Mouse (Mus musculus): ENCODE measurements at regions not wholly inside any gene's neighbourhood (a gene's known extent, or its start where the extent isn't known, plus 50 kb on each side); places are given as distances from the start of the nearest gene placed in this dataset.
"Not testable (repeated sequence)": the region's sequence is repeated elsewhere in the genome, so short reads cannot be mapped to it uniquely, and the experiment has no call there.

DNA sequence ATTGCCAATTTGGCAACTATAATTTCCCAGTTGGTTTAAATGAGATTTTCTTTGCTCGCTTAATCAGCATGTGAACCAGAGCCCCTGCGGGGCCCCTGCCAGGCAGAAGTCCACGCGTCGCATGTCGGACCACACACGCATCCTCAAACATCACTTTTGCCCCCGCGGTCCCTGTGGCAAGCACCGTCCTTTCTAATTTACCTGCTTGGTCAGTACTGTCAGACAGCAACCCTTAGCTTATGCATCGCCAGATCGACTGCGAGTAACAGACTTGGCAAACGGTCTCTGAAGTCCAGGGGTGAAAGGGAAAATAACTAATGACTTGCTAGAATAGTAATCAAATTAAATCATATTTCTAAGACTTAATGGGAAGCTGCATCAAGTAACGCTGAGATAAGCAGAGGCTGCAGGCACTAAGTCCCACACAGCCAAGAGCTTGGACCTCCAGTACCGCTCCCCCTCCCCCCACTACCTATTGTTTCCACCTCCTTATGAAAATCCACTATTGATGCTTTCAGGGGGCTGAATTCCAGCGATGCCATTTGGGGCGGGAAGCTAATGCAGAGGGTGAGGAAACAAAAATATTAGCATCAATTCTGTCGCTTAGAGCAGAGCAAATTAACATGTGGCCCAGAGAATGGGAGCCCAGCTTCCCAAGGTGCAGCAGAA, 142.0 kb upstream of the Cntnap4 start:
- DNase-seq (ENCODE audit: low spot score in 2 of 2) = no peak

GRCm38 (mm10) chr8:112411968-112412367, 157.9 kb upstream of the Cntnap4 start:
- no peak for DNase-seq (ENCODE audit: low spot score in 2 of 2)

DNA sequence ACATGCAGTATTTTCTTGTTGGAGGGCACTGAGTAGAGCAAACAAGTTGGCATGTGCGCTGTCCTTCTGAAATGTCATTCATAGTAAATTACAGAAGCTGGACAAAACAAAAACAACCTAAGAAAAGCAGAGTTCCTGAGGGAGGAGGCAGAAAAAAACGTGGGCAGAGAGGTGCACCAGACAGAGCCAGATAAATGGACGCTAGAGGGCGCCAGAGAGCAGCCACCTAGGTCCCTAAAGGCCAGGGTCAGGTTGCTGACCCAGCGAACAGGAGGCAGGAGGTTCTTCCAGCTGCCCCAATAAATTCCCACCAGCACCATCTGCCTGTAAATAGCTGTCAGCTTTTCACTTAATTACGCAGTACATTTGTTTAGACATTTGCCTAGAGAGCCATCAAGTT, 158.6 kb upstream of the Cntnap4 start:
- DNase-seq (ENCODE audit: low spot score in 2 of 2) = no peak

DNA sequence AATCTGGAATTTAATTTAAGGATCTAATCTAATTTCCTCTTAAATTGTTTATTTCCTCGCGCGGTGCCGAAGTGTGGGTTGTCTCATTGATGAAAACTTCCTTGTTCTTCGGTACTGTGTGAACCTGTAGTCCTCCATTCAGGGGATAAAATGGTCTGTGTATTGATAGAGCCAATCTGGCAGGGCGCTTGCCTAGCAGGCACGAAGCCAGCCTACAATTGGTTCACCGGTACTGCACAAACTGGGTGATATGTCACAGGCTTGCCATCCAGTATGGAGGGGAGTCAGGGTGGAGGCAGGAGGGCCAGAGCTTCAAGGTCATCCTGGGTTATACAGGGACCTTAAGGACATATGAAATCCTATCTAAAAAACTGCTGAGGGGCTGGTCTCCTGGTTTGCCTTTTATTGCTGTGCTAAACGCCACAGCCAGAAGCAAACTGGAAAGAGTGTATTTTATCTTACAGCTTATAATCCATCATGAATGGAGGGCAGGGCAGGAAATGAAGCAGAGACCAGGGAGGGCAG, 161.6 kb upstream of the Cntnap4 start:
- DNase-seq (ENCODE audit: low spot score in 2 of 2) = no peak

GRCm38 (mm10) chr8:112404087-112404486, 165.8 kb upstream of the Cntnap4 start:
- DNase-seq (ENCODE audit: low spot score in 2 of 2) = no peak

- no peak for DNase-seq (ENCODE audit: low spot score in 2 of 2)
Observed at GRCm38 (mm10) chr8:112397438-112397837, 172.4 kb upstream of the Cntnap4 start.

DNA sequence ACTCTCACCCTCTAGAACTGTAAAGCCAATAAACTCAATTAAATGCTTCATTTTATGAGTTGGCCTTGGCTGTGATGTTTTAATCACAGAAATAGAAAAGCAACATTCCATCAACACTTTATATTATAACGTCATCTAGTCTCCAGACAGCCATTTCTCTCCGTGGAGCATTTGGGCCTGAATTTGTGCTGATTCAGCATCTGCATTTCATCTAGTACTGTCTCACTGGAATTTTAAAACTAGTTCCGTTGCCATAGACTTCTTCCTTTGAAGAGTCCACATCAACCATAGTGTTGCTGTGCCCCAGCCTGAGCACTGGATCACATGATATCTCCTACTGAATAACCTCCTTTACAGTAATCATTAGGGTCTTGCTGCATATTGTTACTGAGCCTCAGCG, 179.7 kb upstream of the Cntnap4 start:
- no peak for DNase-seq (ENCODE audit: low spot score in 2 of 2)

DNA sequence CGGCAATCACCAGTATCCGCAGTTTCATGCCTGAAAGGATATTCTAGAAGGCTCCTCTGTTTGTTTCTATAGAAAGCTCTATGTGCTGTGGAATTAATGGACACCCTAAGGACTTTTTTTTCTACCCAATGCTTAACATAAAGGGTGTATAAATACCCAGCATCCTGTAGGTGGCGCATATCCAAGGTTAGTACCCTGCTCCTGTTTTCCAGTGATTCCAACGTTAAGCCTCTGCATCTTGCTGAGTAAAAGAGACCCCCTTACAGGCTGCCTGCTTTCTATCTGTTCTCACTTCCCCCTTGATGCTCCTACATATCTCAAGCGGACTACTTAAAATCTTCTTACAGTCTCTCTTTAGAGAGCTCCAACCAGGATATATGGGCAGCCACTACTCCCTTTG, 221.5 kb upstream of the Cntnap4 start:
- DNase-seq (ENCODE audit: low spot score in 2 of 2) = no peak

DNA sequence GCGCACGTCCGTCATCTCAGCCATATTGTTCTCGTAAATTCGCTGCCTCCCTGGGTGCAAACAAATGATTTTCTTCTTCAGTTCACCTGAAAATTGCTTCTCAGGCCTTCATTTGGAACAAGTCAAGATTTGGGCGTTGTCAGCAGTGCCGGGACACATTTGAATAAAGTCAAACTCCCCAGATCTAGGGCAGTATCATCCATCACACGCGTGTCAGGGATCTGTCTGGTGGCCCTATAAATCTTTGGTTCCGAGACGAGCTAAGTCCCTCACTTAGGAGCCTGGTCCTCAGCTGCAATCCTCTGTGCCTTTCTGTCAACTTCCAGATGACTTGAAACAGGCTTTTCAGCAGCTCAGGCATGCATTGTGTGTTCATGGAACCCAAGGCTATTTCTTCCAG, 236.7 kb upstream of the Cntnap4 start:
- DNase-seq (ENCODE audit: low spot score in 2 of 2) = no peak

GRCm38 (mm10) chr8:112332021-112332420, 237.8 kb upstream of the Cntnap4 start:
- no peak for DNase-seq (ENCODE audit: low spot score in 2 of 2)

DNA sequence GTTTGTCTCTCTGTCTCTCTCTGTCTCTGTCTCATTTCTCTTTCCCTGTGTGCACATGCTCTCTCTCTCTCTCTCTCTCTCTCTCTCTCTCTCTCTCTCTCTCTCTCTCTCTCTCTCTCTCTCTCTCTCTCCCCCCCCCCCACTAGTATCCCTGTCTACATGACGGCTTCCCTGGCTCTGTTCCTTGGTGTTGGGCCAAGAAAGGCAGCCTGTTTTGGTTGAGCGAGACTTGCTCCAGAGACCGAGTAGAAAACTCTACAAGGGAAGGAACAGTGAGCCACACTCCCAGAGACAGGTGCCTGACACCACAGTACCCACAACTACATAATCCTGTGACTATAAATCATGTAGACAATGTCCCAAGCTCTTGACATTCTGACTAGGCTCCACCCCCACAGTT, 260.0 kb upstream of the Cntnap4 start:
- no peak for DNase-seq (ENCODE audit: low spot score in 2 of 2)

GRCm38 (mm10) chr8:112308354-112308753, 261.5 kb upstream of the Cntnap4 start:
- no peak for DNase-seq (ENCODE audit: low spot score in 2 of 2)

GRCm38 (mm10) chr8:112297021-112297420, 272.8 kb upstream of the Cntnap4 start:
- DNase-seq (ENCODE audit: low spot score in 2 of 2) = no peak

GRCm38 (mm10) chr8:112283316-112283715, 268.5 kb upstream of the Gm6793 start:
- DNase-seq (ENCODE audit: low spot score in 2 of 2) = no peak

DNA sequence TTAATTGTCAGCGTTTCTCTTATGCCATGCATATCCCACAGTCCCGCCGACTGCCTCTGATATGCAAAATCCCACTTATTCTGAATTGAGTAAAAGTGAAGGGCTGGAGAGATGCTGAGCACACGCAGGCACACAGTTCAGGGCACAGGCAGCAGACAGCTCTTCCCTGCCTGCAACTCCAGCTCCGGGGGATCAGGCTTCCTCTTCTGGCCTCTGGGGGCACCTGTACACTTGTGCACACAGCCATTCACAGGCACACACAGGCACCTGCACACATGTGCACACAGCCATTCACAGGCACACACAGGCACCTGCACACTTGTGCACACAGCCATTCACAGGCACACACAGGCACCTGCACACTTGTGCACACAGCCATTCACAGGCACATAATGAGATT, 254.8 kb upstream of the Gm6793 start:
- no peak for DNase-seq (ENCODE audit: low spot score in 2 of 2)

DNA sequence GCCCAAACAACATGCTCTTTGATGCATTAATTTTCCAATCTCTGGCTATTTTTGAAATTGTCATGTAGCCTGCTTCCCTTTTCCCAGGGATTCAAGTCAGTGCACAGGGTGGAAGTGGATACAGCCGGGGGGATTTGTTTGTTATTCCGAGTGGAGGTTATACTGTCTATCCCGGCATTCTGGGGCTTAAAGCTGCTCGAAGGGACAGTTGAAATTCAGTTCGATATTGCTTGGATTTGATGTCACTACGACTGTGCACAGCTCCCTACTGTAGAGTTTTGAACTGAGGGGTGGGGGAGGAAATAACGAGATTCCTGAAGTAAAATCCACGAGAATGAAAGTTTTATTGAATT, 254.4 kb upstream of the Gm6793 start:
- no peak for DNase-seq (ENCODE audit: low spot score in 2 of 2)

DNA sequence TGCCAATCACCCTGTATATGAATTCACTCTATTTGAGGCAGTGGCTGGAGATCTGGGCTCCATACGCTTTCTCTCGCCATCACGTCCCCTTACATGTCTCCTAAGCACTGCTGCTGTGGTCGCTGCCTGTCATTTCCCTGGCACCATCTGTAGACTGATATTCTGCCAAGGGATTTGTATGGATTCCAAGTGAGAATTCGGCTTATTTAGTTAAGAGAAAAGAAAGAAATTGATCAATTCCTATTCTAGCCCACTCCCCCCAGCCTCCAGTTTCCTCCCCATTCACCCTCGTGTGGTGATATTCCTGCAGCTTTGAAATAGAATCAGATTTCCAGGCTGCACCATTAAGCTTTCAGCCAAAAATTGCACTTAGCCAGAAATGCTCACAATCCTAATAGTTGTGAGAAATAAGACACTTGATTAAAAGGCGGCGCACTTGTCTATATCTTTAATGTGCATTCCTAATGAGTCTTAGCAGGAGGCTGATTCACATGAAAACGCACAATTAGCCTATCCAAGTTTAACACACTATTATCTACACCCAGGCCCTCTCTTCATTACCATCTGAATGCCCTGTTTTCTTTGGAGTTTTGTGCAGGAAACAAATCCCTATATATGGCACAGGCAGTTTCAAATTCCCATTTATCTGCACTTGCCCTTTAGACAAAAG, 253.8 kb upstream of the Gm6793 start:
- peak in 1 of 2 experiments; percentile 8 for DNase-seq (ENCODE audit: low spot score in 2 of 2)

- DNase-seq (ENCODE audit: low spot score in 2 of 2) = no peak
Observed at GRCm38 (mm10) chr8:112257922-112258475, 243.2 kb upstream of the Gm6793 start.

GRCm38 (mm10) chr8:112257311-112257894, 242.6 kb upstream of the Gm6793 start:
- DNase-seq (ENCODE audit: low spot score in 2 of 2) = no peak

DNA sequence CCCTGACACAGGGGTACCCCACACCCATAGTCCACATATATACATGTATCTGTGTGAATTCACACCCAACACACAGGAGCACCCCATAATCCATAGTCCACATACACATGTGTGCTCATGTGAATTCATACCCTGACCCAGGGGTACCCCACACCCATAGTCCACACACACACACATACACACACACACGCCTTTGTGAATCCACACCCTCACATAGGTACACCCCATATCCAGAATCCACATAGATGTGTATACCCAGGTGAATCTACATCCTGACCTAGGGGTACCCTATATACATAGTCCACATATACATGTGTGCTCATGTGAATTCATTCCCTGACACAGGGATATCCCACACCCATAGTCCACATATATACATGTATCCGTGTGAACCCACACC, 231.8 kb upstream of the Gm6793 start:
- not testable (repeated sequence) for DNase-seq (ENCODE audit: low spot score in 2 of 2)

DNA sequence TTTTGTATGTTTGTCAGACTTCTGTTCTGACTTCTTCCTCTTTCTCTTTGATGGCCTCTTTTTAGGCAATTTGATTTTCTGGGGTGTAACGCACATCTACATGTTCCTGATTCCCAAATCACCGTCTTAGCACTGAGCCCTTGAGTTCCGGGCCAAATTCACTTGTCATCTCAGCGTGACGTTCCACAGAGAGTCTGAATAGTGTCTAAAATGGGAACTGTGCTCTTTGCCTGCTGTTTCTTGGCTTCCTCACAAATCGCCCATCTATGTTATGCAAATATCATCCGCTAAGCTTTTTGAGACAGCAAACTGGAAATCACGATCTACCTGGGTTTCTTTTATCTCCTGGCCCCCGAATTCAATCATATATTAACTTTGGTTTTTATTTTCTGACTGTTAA, 223.8 kb upstream of the Gm6793 start:
- DNase-seq (ENCODE audit: low spot score in 2 of 2) = peak in 1 of 2 experiments; percentile 7

GRCm38 (mm10) chr8:112236751-112237150, 221.9 kb upstream of the Gm6793 start:
- not testable (repeated sequence) for DNase-seq (ENCODE audit: low spot score in 2 of 2)

All from left cerebral cortex, adult 8-10 months (tissue).